Mouse (Mus musculus) lung, postnatal 0 days (tissue): ENCODE data around the gene Tmem156. TPM values are rescaled to one million over a fixed set of nuclear protein-coding genes. Genes with fewer than 3 reads are reported as not detected.

Experiments used
- ATAC-seq: fragments of 200-750 bp; cut with Nextera tagmentation; 2 replicates; pipeline ENCODE4 v1.8.0; 2017; ENCODE audit warnings: moderate library complexity
- DNase-seq: peaks from one replicate; pipeline ENCODE4 v3.0.0-alpha.2; 2016; ENCODE audit warnings: low spot score
- H3K27ac ChIP-seq: fragments of 300-500 bp; sonication (generic); 2 replicates; pipeline ENCODE4 v1.5.1; 2014; ENCODE audit warnings: antibody characterized with exemption, mild to moderate bottlenecking, low read length, mixed read lengths
- H3K27me3 ChIP-seq: fragments of 300-500 bp; sonication (generic); replicated peaks from 2 replicates; pipeline ENCODE4 v1.6.1; 2014; ENCODE audit warnings: low read length, mixed read lengths; ENCODE audit not compliant: insufficient read depth
- H3K36me3 ChIP-seq: fragments of 300-500 bp; sonication (generic); 2 replicates; pipeline ENCODE4 v1.6.1; 2014; ENCODE audit warnings: low read length, mixed read lengths; ENCODE audit not compliant: insufficient read depth
- H3K4me1 ChIP-seq: fragments of 300-500 bp; sonication (generic); 2 replicates; pipeline ENCODE4 v1.6.1; 2014; ENCODE audit warnings: antibody characterized with exemption, low read depth, low read length, mixed read lengths; ENCODE audit not compliant: insufficient read depth
- H3K4me2 ChIP-seq: fragments of 300-500 bp; sonication (generic); replicated peaks from 2 replicates; pipeline ENCODE4 v1.6.1; 2014; ENCODE audit warnings: low read depth, mild to moderate bottlenecking, low read length, moderate library complexity, mixed read lengths
- H3K4me3 ChIP-seq: fragments of 300-500 bp; sonication (generic); 2 replicates; pipeline ENCODE4 v1.5.1; 2014; ENCODE audit warnings: low read depth, low read length
- H3K9ac ChIP-seq: fragments of 300-500 bp; sonication (generic); replicated peaks from 2 replicates; pipeline ENCODE4 v1.6.1; 2014; ENCODE audit warnings: low read depth, mild to moderate bottlenecking
- H3K9me3 ChIP-seq: fragments of 300-500 bp; sonication (generic); 2 replicates; pipeline ENCODE4 v1.6.1; 2016; ENCODE audit warnings: low read length, mixed read lengths
- CTCF ChIP-seq: IDR thresholded peaks from 2 replicates; pipeline ENCODE4 v1.5.1; 2016; ENCODE audit warnings: antibody characterized with exemption, mild to moderate bottlenecking
- EP300 ChIP-seq: IDR thresholded peaks from 2 replicates; pipeline ENCODE4 v1.6.1; 2016; ENCODE audit warnings: antibody characterized with exemption, mild to moderate bottlenecking, control low read depth
- WGBS: fragments of 180-500 bp; shearing (Covaris S2); extraction: QIAGEN DNeasy Blood & Tissue Kit; methylation state at CpG from one replicate; pipeline ENCODE4 v1.1.7; 2014; 5-methylcytosine and 5-hydroxymethylcytosine counted together
- polyA plus RNA-seq: library from polyadenylated mRNA; unstranded; fragments of >200 nt; fragmentation: Nextera tagmentation; extraction: Ambion mirVana; gene quantifications from 2 replicates; pipeline ENCODE4 v1.2.1, GENCODE M21; 2015

Gene Tmem156
- polyA plus RNA-seq, 1 experiment from 2014 or later, result 1.9 TPM

DNA sequence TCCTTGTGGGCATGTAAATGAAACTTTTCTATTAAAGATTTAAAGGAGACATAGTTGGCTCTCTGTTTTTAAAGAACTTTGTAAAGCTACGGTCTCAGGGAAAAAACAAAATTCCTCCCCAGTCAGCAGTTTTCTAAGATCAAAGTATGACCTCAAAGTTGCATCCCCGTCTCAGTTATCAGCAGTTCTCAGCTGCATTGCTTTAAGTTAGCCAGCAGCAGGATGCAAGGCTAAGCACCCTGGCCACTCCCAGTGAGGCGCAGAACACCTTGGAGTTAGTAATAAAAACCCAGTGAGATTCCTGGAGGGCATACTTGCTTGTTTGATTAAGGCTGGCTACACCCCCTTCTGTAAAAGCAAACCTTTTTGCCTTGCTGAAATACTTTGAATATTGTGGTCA is 15.2 kb downstream of the Tmem156 start:
- peak; percentile 45 for DNase-seq
- Histone ChIP-seq H3K36me3 (no peaks in the 10 kb centered on the region), H3K4me3 (no peak overlapping the region), H3K9ac (no peak overlapping the region), H3K4me2 (no peak overlapping the region), H3K4me1 (no peaks in the 10 kb centered on the region), H3K27ac (no peak overlapping the region), H3K9me3 (no peaks in the 10 kb centered on the region), H3K27me3 (no peaks in the 10 kb centered on the region)
- no peak; the same call in 1 of the 2 replicates for ATAC-seq
- TF ChIP-seq CTCF (no peak), EP300 (no peak)
- WGBS, result 38% methylated on average over 3 of the region's 3 CpGs

DNA sequence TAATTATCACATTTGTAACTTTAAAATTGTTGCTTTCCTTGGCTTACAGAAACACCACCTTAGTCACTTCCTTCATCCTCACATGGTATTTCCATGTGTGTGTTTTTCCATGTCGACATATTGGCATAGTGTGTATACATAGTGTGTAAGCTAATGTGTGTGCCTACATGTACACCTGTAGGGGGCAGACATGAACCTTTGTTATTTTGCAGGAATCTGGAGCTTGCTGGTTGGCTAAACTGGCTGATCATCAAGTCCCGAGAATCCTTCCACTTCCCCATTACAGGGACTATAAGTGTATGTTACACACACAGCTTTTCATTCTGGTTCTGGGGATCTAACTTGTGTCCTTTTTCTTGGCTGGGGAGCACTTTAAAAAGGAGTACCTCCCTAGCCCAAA is 15.8 kb downstream of the Tmem156 start:
- H3K27me3 ChIP-seq, result no peaks in the 10 kb centered on the region
- H3K36me3 ChIP-seq, result no peaks in the 10 kb centered on the region
- no peak overlapping the region for H3K4me2 ChIP-seq
- ATAC-seq (no peak), DNase-seq (peak; percentile 38)
- no peak for TF ChIP-seq EP300
- peak; percentile 53 for TF ChIP-seq CTCF
- H3K27ac ChIP-seq, result no peak overlapping the region
- no peak overlapping the region for H3K9ac ChIP-seq
- no peak overlapping the region for H3K4me3 ChIP-seq
- 48% methylated on average over 2 of the region's 2 CpGs for WGBS
- H3K4me1 ChIP-seq, result no peaks in the 10 kb centered on the region
- H3K9me3 ChIP-seq, result no peaks in the 10 kb centered on the region

DNA sequence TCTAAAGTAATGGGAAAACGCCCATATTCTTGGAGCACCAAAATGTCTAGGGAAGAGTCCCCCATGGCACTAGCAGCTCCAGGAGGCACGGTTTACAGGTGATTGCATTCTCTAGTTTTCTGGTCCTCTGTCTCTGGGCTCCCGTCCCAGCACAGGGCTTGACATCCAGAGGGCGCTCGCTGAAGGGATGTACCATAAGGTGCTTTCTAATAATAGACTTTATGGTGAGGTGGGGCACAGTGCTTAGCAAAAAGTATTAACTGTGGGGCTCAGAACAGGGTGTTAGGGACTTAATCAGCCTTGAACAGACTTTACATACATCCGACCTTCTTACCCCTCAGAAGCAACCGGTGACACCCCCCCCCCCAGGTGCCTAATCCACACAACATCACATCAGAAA is 17.2 kb downstream of the Tmem156 start:
- Histone ChIP-seq H3K27me3 (no peaks in the 10 kb centered on the region), H3K9ac (no peak overlapping the region), H3K36me3 (no peaks in the 10 kb centered on the region), H3K4me1 (no peaks in the 10 kb centered on the region), H3K4me2 (no peak overlapping the region), H3K4me3 (no peak overlapping the region), H3K27ac (no peak overlapping the region), H3K9me3 (no peaks in the 10 kb centered on the region)
- DNase-seq (no peak), ATAC-seq (no peak)
- TF ChIP-seq EP300, result no peak
- TF ChIP-seq CTCF, result peak; percentile 48
- 62% methylated on average over 7 of the region's 7 CpGs for WGBS

DNA sequence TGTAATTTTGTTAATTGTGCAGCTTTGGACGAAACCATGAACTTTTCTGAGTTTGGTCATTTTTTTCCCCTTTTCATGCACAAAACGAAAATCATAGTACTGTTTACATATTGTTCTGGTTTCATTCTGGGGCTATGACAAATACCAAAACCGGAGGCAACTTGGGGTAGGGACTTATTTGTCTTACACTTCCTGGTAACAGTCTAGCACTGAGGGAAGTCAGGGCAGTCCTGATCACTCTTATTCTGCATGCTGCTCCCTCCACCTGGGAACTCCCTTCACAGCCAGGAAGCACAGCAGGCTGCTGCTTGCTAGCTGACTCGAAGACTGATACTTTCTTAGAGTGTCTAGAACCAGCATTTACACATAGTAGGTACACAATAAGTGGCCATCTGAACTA is 18.7 kb downstream of the Tmem156 start:
- no peaks in the 10 kb centered on the region for H3K27me3 ChIP-seq
- H3K9me3 ChIP-seq, result no peaks in the 10 kb centered on the region
- H3K4me2 ChIP-seq, result no peak overlapping the region
- no peaks in the 10 kb centered on the region for H3K36me3 ChIP-seq
- DNase-seq (no peak), ATAC-seq (no peak)
- 53% methylated on average over 4 of the region's 4 CpGs for WGBS
- no peak overlapping the region for H3K4me3 ChIP-seq
- no peak for TF ChIP-seq EP300
- no peak for TF ChIP-seq CTCF
- no peak overlapping the region for H3K9ac ChIP-seq
- no peaks in the 10 kb centered on the region for H3K4me1 ChIP-seq
- H3K27ac ChIP-seq, result no peak overlapping the region

DNA sequence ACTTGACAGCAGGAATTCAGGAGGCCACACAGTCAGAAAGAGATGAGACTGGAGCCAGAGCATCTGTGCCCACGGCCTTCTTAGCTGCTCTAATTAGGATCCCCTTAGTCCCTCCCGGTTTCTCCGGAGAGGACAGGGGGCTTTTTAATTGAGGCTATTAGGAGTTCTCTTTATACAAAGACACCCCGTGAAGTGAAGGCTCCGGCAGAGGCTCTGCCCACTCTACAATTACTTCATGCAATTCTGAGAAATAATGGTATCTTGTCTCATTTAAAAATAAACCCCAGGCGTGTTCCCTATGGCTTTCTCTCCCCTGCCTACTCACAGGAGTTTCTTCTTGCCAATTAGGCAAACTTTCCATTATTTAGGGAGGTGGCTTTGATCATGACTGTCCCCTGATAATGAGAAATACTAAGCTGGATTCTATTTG is 20.2 kb downstream of the Tmem156 start:
- ATAC-seq (no peak), DNase-seq (no peak)
- TF ChIP-seq CTCF, result no peak
- no peak for TF ChIP-seq EP300
- Histone ChIP-seq H3K27me3 (no peaks in the 10 kb centered on the region), H3K4me2 (no peak overlapping the region), H3K4me3 (no peak overlapping the region), H3K9ac (no peak overlapping the region), H3K36me3 (no peaks in the 10 kb centered on the region), H3K27ac (no peak overlapping the region), H3K4me1 (no peaks in the 10 kb centered on the region), H3K9me3 (no peaks in the 10 kb centered on the region)
- WGBS, result 72% methylated on average over 6 of the region's 6 CpGs

DNA sequence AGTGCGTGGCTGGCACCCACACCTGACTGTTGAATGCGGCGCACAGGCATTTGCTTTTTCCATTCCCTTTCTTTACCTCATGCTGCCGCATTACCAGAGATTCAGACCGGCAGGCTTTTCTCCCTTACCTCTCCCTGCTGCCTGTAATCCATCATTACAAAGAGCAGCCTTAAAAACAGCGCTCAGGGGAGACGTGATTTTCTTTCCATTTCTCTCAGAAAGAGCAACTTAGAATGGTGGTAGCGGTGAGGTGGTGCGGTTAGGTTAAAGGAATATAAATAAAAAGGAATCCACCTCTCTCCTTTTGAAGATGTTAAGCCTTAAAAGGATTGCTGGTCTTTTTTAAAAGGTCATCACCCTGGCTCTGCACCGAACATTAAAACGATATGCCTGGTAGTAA is 22.1 kb downstream of the Tmem156 start:
- TF ChIP-seq CTCF (no peak), EP300 (no peak)
- Histone ChIP-seq H3K9ac (no peak overlapping the region), H3K4me2 (no peak overlapping the region), H3K27me3 (no peaks in the 10 kb centered on the region), H3K4me1 (no peaks in the 10 kb centered on the region), H3K36me3 (no peaks in the 10 kb centered on the region), H3K9me3 (no peaks in the 10 kb centered on the region), H3K27ac (no peak overlapping the region), H3K4me3 (no peak overlapping the region)
- WGBS, result 81% methylated on average over 11 of the region's 11 CpGs
- no peak for DNase-seq
- no peak for ATAC-seq

DNA sequence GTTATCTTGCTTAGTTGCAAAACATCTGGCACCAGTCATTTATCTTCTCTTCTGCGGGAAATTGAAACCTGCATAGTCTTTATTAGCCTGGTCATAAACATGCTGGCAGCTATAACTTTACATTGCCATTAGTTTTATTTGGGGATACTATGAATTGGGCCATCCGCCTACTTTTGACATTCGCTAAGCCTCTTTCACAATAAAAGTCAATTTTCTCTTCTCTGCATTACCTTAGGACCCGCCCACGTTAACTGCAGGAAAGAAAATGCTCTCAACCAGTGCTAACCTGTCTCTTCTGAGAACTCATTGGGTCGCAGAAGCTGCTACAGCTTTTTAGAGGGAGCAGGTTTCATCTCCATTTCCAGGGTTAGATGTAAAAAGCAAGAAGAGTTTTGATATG is 23.8 kb downstream of the Tmem156 start:
- H3K4me3 ChIP-seq, result no peak overlapping the region
- no peaks in the 10 kb centered on the region for H3K9me3 ChIP-seq
- no peak overlapping the region for H3K27ac ChIP-seq
- ATAC-seq (no peak), DNase-seq (no peak)
- no peaks in the 10 kb centered on the region for H3K36me3 ChIP-seq
- H3K4me1 ChIP-seq, result no peaks in the 10 kb centered on the region
- no peaks in the 10 kb centered on the region for H3K27me3 ChIP-seq
- H3K4me2 ChIP-seq, result no peak overlapping the region
- no peak for TF ChIP-seq EP300
- no peak for TF ChIP-seq CTCF
- WGBS, result 86% methylated on average over 6 of the region's 6 CpGs
- no peak overlapping the region for H3K9ac ChIP-seq
